Mouse (Mus musculus): Measurements from ENCODE around the gene Actl7a. TPM values are rescaled to one million over a fixed set of nuclear protein-coding genes. Genes with fewer than 3 reads are reported as not detected.

Actl7a gene
- 51.7 TPM for polyA plus RNA-seq (2014; fragmentation: Illumina TruSeq; extraction: RNeasy Lipid Tissue Mini Kit (QIAGEN cat#74804); ENCODE audit: low read depth, low replicate concordance)

DNA sequence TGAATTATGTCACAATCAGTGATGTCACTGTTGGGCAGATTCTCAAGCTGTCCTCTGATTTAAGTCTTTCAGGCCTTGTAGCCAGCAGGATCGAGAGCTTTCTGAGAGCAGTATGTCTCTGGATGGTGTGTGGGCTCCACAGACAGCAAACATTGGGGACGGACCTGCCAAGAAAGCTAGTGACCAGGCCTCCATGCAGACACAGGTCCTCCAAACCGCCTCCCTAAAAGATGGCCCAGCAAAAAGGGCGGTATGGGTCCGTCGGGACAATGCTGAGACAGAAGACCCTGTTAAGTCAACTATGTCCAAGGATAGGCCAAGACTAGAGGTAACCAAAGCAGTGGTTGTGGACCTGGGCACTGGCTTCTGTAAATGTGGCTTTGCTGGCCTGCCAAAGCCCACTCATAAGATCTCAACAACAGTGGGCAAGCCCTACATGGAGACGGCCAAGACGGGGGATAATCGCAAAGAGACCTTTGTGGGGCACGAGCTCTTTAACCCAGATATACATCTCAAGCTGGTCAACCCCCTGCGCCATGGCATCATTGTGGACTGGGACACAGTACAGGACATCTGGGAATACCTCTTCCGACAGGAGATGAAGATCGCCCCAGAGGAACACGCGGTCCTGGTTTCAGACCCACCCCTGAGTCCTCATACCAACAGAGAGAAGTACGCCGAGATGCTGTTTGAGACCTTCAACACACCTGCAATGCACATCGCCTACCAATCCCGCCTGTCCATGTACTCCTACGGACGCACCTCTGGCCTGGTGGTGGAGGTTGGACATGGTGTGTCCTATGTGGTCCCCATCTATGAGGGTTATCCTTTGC is at the start of gene Actl7a:
Gene Actl7a, plus strand, starts transcription at position 51 of the 833 bp plus-strand sequence.

GRCm38 (mm10) chr4:56740020-56740485 is 3.2 kb upstream of the Actl7a start, which contains the start of gene Gm26657:
Gm26657 (plus strand) TSS chr4:56740070.

GRCm38 (mm10) chr4:56741041-56741493 is 2.1 kb upstream of the Actl7a start, which contains the start of gene Actl7b:
Actl7b (minus strand) TSS chr4:56741443.

Other genes starting within 250 kb of the Actl7a start
- not detected for gene Gm26657, start 3.3 kb upstream of the Actl7a start, polyA plus RNA-seq (2014; fragmentation: Illumina TruSeq; extraction: RNeasy Lipid Tissue Mini Kit (QIAGEN cat#74804); ENCODE audit: low read depth, low replicate concordance)
- gene Actl7b, start 2.0 kb upstream of the Actl7a start, polyA plus RNA-seq (2014; fragmentation: Illumina TruSeq; extraction: RNeasy Lipid Tissue Mini Kit (QIAGEN cat#74804); ENCODE audit: low read depth, low replicate concordance): 17.0 TPM
- 25.0 TPM for gene Elp1, start 58.9 kb downstream of the Actl7a start, polyA plus RNA-seq (2014; fragmentation: Illumina TruSeq; extraction: RNeasy Lipid Tissue Mini Kit (QIAGEN cat#74804); ENCODE audit: low read depth, low replicate concordance)
- 29.3 TPM for gene Fam206a, start 58.9 kb downstream of the Actl7a start, polyA plus RNA-seq (2014; fragmentation: Illumina TruSeq; extraction: RNeasy Lipid Tissue Mini Kit (QIAGEN cat#74804); ENCODE audit: low read depth, low replicate concordance)
- 24.0 TPM for gene Ctnnal1, start 121.8 kb downstream of the Actl7a start, polyA plus RNA-seq (2014; fragmentation: Illumina TruSeq; extraction: RNeasy Lipid Tissue Mini Kit (QIAGEN cat#74804); ENCODE audit: low read depth, low replicate concordance)
- 6.2 TPM for gene Tmem245, start 204.0 kb downstream of the Actl7a start, polyA plus RNA-seq (2014; fragmentation: Illumina TruSeq; extraction: RNeasy Lipid Tissue Mini Kit (QIAGEN cat#74804); ENCODE audit: low read depth, low replicate concordance)
- gene Frrs1l, start 247.0 kb downstream of the Actl7a start, polyA plus RNA-seq (2014; fragmentation: Illumina TruSeq; extraction: RNeasy Lipid Tissue Mini Kit (QIAGEN cat#74804); ENCODE audit: low read depth, low replicate concordance): 0.53 TPM